Mouse (Mus musculus) left cerebral cortex, postnatal 36 days (tissue): ENCODE data around the gene Serpina3g. TPM values are rescaled to one million over a fixed set of nuclear protein-coding genes. Genes with fewer than 3 reads are reported as not detected.

ENCODE experiments used
- DNase-seq, 2 experiments: peaks; one replicate each; pipeline ENCODE4 v3.0.0; 2021 to 2022; ENCODE audit warnings: low spot score in 2 of 2, mixed read lengths in 1 of 2
- intact Hi-C: fragments of 180-260 bp; cut with DNase I; formaldehyde crosslinking; loops from one replicate; pipeline ENCODE4 v1.15.1; 2025
- total RNA-seq, 2 experiments: library from RNA; stranded (reverse); gene quantifications; 2 replicates each; pipeline ENCODE4 v1.2.3; 2021

Gene Serpina3g
- total RNA-seq, 2 experiments from 2014 or later, result 0.57 TPM; not detected in 1

GRCm38 (mm10) chr12:104266374-104266773, 30.3 kb downstream of the Serpina3g start:
- no peak for DNase-seq

GRCm38 (mm10) chr12:104278216-104279055, 42.4 kb downstream of the Serpina3g start:
- intact Hi-C loops, result no loop called here
- no peak for DNase-seq

More at GRCm38 (mm10) chr12:104266374-104266773, 30.3 kb downstream of the Serpina3g start:
- intact Hi-C loops, result no loop called here

- intact Hi-C loops, result no loop called here
- no peak for DNase-seq
Measured at GRCm38 (mm10) chr12:104279056-104279435, 43.0 kb downstream of the Serpina3g start.

GRCm38 (mm10) chr12:104283380-104283779, 47.3 kb downstream of the Serpina3g start:
- DNase-seq, result no peak

GRCm38 (mm10) chr12:104288336-104288735, 52.3 kb downstream of the Serpina3g start:
- DNase-seq, result no peak
- intact Hi-C loops, result no loop called here

More at GRCm38 (mm10) chr12:104283380-104283779, 47.3 kb downstream of the Serpina3g start:
- intact Hi-C loops, result no loop called here

GRCm38 (mm10) chr12:104289872-104290271, 53.8 kb downstream of the Serpina3g start:
- no peak for DNase-seq

More at GRCm38 (mm10) chr12:104289872-104290271, 53.8 kb downstream of the Serpina3g start:
- intact Hi-C loops, result no loop called here

Other genes with a start within 250 kb of the Serpina3g start
- gene Serpina11, start 246.3 kb upstream of the Serpina3g start, total RNA-seq, result not detected
- 1 to 10 TPM; 2.4 to 3.2 TPM for gene Serpina9, start 222.5 kb upstream of the Serpina3g start, total RNA-seq
- gene Serpina12, start 191.8 kb upstream of the Serpina3g start, total RNA-seq, result not detected
- not detected for gene Serpina5, start 135.1 kb upstream of the Serpina3g start, total RNA-seq
- not detected for gene Serpina3a, start 123.5 kb upstream of the Serpina3g start, total RNA-seq
- not detected for gene Serpina3b, start 108.2 kb upstream of the Serpina3g start, total RNA-seq
- gene Serpina3c, start 82.4 kb upstream of the Serpina3g start, total RNA-seq, result not detected
- not detected for gene Serpina3f, start 21.7 kb upstream of the Serpina3g start, total RNA-seq
- not detected for gene Serpina3i, start 26.9 kb downstream of the Serpina3g start, total RNA-seq
- gene Serpina3j, start 78.3 kb downstream of the Serpina3g start, total RNA-seq, result not detected
- gene Serpina3k, start 102.2 kb downstream of the Serpina3g start, total RNA-seq, result not detected
- gene Serpina3m, start 102.2 kb downstream of the Serpina3g start, total RNA-seq, result not detected
- 10 to 100 TPM; 10.5 to 11.8 TPM for gene Serpina3n, start 170.5 kb downstream of the Serpina3g start, total RNA-seq
- not detected for gene Gsc, start 237.1 kb downstream of the Serpina3g start, total RNA-seq